Mouse (Mus musculus) gastrocnemius, postnatal 25 days (tissue): Measurements from ENCODE around the gene Ccdc83. TPM values are rescaled to one million over a fixed set of nuclear protein-coding genes. Genes with fewer than 3 reads are reported as not detected.
"Not testable (repeated sequence)": the region's sequence is repeated elsewhere in the genome, so short reads cannot be mapped to it uniquely, and the experiment has no call there.

Experiments used
- DNase-seq: peaks from one replicate; pipeline ENCODE4 v3.0.0; 2022
- total RNA-seq, 2 experiments: library from RNA; stranded (reverse); gene quantifications; 1 replicate in 1 of 2; 2 replicates in 1 of 2; pipeline ENCODE4 v1.2.3; 2021

Gene Ccdc83
- total RNA-seq, 2 experiments from 2014 or later: not detected

DNA sequence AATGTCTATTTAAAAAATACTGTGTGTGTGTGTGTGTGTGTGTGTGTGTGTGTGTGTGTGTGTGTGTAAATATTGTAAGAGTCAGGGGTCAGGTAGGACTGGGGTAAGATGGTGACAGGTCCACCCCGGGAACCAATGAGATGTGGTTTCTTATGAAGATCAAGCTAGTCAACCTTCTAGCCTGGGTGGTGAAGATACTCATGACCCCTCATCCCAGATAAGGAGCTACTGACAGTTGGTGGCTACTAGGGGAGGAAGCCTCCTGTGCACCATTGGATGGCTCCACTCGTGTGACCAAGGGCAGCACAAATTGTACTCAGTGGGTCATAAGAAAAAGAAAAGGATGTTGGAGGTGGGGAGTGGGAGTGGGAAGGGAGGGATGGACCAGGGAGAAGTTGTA, 5.7 kb downstream of the Ccdc83 start:
- no peak for DNase-seq

DNA sequence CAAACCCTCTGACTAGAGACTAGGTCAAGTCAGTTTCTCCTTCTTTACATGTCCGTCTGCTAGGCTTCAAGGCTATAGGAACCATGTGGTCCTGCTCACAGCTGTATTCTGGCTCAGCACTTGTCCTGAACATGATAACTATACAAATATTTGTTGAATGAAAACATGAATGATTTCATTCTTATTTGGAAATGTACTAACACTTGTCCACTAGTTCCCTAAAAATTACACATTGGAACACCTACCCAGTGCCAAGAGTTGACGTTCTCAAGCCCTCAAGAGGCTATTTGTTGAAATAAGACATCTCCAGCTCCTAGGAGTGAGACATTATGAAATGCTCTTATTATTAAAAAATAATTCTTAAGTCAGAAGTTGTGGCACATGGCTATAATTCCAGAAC, 6.9 kb downstream of the Ccdc83 start:
- DNase-seq: no peak

DNA sequence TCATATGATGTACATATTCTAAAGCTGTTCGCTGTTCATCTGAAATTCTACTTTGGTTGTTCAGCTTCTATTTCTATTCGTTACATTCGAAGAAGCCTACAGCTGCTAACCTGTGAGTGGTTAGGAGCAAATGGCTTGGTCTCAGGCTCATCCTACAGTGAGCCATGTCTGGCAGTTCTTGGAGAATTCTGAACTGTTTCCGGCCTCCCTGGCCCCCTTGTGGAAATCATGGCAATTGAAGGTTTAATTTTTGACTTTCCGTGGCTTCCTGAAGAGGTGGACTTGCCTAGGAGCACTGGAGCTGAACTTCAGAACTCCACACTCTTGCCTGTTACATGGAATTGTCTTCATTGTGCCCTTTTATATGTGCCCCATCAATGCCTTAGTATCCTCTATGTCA, 12.6 kb downstream of the Ccdc83 start:
- no peak for DNase-seq

DNA sequence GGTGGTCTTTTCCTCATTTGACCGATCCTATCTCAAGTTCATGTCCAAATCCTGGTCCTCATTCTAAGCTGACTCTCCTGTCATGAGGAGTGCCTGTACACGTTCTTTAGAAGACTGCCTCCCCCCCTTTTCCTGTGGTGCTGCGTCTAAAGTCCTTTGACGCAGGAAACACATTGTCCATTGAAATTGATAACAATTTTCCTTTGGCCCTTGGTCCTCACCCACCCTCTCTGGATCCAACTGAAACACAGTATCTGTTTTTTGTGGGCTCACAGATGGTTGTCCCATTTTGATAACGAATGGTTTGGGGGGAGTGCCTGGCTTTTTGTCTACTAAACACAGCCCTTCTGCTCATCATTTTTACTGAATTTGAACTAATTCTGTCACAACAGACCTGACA, 21.9 kb downstream of the Ccdc83 start:
- DNase-seq: no peak

DNA sequence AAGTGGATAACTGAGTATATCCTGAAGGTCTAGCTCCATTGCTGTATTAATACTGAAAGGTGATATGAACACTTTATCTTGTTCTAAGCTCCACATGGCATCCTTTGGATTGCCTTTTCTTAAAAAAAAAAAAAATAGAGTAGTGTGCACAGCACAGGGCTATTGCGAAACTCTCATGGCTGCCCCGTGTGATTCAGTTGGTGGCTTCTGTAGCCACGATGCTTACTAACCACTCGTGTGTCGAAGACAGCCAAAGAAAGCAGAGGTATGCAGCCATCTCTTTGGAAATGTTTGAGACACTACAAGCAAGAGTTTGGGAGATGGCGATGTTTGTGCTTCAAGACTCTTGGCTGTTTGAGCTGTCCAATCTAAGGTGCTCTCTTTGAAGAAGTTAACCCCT, 22.4 kb downstream of the Ccdc83 start:
- DNase-seq: no peak

DNA sequence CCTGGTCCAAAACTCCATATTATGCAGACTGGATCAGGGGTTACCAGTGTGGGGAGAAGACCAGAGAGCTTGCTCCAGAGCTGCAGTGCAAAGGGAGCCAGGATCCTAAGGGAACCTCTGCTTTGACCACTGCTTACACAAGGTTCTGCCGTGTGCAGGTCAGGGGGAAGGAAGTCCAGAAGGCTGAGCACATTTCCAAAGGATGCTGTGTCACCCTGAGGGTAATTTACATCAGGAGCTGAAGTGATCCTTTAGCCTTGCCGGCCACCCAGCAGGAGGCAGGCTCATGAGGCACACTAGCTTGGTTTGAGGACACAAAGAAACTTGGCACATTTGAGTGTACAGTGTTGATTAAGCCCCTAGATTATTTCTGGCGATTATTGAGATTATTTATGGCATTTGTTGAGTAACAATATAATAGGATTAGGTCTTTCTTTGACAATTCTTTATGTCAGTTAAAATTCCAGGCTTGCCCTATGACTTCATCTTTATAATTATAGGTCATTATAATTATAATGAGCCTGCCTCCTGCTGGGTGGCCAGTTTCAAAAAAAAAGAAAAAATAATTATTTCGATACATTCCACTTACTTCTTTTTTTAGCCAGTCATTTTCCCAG, 29.2 kb downstream of the Ccdc83 start:
- DNase-seq: no peak

DNA sequence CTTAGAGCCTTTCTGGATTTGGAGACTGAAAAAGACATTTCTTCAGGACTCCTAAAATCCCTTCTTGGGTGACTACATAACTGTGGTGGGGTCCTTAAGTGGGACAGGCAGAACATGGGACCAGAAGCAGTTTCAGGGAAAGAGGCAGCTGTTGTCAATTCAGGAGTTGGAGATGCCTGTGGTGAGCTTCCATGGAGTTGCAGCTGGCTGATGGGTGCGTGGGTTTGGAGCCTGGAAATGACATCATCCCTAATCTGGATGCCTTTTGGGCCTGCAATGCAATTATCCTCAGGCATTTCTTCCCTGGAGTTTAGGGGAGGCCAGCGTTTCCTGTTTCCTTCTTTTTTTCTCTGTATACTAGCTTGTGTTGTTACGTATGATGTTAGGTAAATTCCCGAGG, 31.7 kb downstream of the Ccdc83 start:
- peak; percentile 33 for DNase-seq

DNA sequence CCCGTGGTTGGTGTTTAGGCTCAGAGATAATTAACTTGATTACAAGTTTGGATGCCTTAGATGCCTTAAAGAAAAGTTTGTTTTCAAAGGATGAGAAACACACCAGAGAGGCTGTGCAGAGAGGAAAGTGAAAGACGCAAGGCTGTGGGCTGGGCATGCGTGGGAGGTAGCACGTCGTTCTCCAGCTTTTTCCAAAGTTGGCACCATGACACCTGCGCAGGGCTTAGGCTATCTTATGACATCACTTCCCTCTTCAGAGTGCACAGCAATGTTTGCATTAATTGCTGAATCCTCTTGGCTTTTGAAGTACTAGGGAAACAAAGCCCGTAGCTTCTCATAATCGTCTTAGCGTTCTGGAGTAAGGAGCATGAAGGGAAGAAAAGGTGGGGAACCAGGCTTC, 34.1 kb downstream of the Ccdc83 start:
- DNase-seq: no peak

DNA sequence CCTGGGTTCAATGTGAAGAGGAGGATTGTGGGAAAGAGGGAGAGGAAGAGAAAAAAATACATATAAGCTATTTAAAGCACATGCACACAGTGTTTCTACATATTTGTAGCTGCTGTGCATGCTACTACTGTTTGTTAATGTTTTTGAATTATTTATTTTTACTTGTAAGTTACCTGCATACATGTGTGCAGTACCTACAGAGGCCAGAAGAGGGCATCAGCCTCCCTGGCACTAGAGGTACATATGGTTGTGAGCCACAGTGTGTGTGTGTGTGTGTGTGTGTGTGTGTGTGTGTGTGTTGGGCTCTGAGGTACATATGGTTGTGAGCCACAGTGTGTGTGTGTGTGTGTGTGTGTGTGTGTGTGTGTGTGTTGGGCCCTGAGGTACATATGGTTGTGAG, 36.7 kb downstream of the Ccdc83 start:
- DNase-seq: not testable (repeated sequence)

DNA sequence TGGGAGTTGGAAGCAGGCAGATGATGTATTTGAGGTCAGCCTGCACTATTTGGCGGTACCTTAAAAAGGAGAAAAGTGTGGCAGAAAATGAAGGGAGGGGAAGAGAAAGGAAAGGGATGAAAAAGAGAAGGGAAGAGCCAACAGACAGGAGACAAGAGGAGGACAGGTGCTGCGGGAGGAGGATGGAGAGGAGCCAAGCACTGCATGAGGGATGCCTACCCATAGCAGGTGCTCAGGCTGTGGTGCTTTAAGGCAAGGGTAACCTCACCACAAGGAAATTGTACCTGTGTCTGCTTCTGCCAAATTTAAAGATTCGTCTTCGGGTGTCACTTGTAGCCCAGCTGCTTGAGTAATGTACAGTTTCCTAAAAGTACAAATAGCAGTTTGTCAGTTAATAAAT, 37.5 kb downstream of the Ccdc83 start:
- DNase-seq: no peak

DNA sequence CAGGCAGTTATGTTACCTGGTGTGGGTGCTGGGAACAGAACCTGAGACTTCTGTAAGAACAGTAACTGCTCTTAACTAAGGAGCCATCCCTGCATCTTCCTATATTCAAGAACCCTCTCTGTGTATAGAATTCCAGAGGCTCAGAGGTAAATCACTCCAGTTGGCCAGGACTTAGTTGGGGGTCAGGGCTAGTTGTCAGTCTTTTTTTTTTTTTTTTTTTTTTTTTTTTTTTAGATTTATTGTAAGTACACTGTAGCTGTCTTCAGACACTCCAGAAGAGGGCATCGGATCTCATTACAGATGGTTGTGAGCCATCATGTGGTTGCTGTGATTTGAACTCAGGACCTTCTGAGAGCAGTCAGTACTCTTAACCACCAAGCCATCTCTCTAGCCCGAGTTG, 44.1 kb downstream of the Ccdc83 start:
- DNase-seq: no peak

DNA sequence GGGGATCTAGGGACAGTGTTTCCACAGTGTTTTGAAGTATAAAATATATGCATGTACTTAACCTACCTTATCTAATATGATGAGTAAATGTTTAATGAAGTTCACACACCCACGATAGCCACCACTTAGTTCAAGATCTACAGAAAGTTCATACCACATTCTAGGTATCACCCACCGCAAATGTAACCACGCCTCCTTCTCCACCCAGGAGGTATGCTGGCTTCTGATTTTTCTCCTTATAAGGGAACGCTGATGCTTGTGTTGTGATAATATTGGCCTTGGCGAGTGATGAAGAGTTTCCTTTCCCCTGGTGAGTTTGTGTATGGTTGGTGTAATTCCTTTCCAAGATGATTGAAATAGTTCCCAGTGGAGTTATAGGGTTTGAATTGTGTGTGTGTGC, 47.5 kb downstream of the Ccdc83 start:
- DNase-seq: no peak

DNA sequence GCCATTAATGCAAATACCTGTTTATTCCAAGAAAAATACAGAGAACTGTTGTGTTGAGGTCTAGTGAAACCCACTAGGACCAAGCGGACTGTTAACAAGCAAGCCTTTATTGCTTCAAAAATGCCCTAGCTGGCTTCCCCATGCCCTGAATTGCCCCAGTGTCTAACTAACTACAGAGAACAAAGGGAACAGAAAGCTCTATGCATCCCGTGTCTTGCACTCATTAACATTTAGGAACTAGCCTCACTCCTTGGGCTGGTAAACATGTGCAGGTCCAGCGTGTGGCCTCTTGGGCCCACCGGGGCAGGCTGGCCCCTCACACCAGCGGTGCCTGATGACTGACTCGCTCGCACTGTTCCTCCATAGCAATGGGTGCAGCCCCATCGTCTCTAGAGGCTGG, 49.1 kb downstream of the Ccdc83 start:
- DNase-seq: no peak

DNA sequence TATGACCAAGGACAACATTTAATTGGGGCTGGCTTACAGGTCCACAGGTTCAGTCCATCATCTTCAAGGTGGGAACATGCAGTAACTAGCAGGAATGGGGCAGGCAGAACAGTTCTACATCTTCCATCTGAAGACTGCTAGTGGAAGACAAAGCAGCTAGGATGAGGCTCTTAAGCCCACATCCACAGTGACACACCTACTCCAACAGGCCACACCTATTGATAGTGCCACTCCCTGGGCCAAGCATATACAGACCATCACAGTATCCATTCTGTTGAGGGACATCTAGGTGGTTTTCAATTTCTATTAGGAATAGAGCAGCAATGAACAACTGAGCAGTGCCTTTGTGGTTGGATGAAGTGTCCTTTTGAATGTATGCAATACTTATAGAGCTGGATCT, 54.6 kb downstream of the Ccdc83 start:
- no peak for DNase-seq

DNA sequence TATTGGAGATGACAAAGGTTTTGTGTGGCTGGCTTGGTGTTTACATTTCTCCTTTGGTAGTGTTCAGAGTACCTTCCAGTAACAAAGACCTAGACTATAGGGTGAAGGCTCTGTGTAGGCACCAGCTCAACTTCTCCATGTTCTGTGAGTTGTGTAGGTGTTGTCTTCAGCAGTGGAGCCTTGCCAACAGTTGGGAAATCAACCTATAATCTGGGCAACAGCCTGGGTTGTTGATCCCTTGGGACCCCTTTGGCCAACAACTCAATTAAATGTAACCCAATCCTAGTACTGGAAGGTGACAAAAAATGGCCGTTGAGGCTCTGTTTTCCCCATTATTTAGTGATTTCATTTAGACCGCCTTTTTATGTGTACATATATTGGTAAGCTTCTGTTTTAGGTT, 55.5 kb downstream of the Ccdc83 start:
- no peak for DNase-seq

DNA sequence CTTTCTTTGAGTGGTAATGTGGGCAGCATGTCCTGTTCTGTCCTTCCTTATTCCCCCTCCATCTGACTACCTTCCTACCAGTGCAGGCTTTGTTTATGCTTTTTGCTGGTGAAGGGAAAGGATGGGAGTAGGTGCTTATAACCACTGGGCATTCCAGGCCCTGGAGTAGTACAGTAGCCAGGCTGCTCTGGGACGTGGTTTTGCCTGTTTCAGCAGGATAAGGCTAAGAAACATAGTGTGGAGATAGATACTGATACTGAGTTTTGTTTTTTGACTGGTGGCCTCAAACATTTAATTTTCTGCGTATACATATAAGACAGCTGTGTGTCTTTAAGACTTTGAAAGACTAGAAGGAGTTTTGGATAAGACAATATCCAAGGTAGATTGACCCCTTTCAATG, 61.7 kb downstream of the Ccdc83 start:
- no peak for DNase-seq

DNA sequence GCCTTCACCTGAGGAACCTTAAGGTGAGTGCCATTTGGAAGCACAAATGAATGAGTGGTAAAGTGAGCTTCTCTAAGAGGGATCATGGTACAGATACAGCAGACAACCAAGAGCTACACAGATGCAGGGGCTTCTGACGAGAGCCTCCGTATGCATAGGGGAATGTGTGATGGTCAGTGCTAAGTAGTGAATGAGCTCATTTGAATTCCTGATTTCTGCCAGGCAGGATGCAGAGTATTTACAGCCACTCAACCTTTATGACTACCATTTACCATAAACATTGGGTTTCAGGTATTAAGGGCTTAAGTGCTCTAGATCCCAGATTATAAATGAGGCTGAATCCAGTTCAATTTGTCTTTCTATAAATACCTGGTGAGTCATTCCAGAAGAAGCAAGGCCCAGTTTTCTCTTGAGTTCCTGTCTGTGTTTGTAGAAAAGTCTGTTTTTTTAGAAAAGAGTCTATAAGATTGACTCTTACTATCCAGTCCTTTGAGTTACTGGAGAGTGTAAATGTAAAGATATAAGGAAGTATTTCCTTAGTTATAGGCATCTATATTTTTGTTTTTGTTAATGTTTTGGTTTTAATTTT, 63.6 kb downstream of the Ccdc83 start:
- DNase-seq: no peak

DNA sequence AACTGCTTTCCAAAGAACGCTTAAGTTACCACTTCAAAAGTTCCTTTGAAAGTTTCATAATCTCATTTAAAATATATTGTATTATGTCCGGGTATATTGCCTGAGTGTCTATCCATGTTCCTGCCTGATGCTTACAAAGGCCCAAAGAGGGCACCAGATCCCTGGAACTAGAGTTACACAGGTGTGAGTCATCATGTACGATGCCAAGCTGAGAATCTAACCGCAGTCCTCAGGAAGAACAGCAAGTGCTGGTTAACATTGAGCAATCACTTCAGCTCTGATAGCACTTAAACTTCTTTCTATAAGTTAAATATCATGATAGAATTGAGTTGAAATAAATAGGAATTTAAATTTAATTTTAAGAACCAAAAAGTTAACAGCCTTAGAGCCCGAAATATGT, 65.3 kb downstream of the Ccdc83 start:
- DNase-seq: no peak

DNA sequence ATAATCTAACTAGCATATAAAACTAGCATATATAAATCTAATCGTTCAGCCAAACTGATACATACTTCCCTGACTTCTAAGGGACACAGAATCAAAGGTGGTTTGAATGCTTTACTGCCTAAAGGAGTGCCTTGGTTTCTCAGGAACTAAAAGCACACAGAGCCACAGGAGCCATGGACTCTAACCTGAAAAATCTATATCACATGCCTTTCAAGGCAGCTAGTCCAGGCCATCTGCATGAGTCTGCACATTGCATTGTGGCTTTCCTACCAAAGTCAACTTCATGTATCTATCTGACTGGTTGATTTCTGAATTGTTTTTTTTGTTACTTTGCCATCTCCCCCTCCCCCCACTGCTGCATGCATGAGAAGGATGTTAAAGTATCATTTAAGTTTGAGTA, 84.9 kb downstream of the Ccdc83 start:
- no peak for DNase-seq

DNA sequence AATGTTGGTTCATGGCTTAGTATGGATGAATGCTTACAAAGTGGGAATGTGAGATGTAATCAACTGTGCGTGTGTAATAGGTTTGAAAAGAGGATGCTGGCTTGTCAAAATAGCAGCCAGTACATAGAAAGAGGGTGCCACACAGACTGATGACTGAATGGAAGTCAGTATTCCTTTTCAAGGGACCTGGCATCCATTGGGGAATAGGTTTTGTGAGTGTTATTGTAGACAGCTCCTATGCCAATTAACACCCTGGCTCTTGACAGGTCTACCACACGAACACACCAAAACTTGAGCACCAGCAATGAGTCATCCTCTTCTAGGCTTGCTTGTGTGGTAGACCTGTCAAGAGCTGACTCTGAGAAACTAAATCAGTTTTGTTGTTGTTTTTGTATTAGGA, 90.0 kb downstream of the Ccdc83 start:
- no peak for DNase-seq
